Mouse (Mus musculus) erythroblast, embryonic 14.5 days (primary cell): Measurements from ENCODE around the gene Polg2. TPM values are rescaled to one million over a fixed set of nuclear protein-coding genes. Genes with fewer than 3 reads are reported as not detected.
A peak's percentile ranks its signal among the peaks of the same experiment; 100 is the strongest.

Source experiments
- H3K27me3 ChIP-seq: 2 replicates; pipeline ENCODE4 v1.6.1; 2012; ENCODE audit warnings: inconsistent platforms; ENCODE audit not compliant: control insufficient read depth
- H3K36me3 ChIP-seq: 2 replicates; pipeline ENCODE4 v1.6.1; 2012; ENCODE audit warnings: mild to moderate bottlenecking, inconsistent platforms; ENCODE audit not compliant: control insufficient read depth
- H3K4me1 ChIP-seq: 2 replicates; pipeline ENCODE4 v1.6.1; 2012; ENCODE audit warnings: inconsistent platforms; ENCODE audit not compliant: control insufficient read depth
- H3K4me3 ChIP-seq: replicated peaks from 2 replicates; pipeline ENCODE3; 2012; ENCODE audit warnings: moderate library complexity, mild to moderate bottlenecking, inconsistent platforms
- H3K9me3 ChIP-seq: 2 replicates; pipeline ENCODE4 v1.6.1; 2012; ENCODE audit warnings: low read length, inconsistent platforms, mixed read lengths; ENCODE audit not compliant: control insufficient read depth
- GATA1 ChIP-seq: IDR thresholded peaks from 2 replicates; pipeline ENCODE4 v1.6.1; 2012; ENCODE audit warnings: low read length, inconsistent platforms, mixed read lengths
- TAL1 ChIP-seq: IDR thresholded peaks from 3 replicates; pipeline ENCODE4 v1.6.1; 2012; ENCODE audit warnings: low read length, inconsistent platforms, mixed read lengths
- polyA plus RNA-seq: library from polyadenylated mRNA; stranded (reverse); fragments of >175 nt; gene quantifications from 2 replicates; pipeline ENCODE4 v1.2.3, GENCODE M21; 2012

Gene Polg2
- 0.12 and 0.24 TPM in 2 replicates for polyA plus RNA-seq

DNA sequence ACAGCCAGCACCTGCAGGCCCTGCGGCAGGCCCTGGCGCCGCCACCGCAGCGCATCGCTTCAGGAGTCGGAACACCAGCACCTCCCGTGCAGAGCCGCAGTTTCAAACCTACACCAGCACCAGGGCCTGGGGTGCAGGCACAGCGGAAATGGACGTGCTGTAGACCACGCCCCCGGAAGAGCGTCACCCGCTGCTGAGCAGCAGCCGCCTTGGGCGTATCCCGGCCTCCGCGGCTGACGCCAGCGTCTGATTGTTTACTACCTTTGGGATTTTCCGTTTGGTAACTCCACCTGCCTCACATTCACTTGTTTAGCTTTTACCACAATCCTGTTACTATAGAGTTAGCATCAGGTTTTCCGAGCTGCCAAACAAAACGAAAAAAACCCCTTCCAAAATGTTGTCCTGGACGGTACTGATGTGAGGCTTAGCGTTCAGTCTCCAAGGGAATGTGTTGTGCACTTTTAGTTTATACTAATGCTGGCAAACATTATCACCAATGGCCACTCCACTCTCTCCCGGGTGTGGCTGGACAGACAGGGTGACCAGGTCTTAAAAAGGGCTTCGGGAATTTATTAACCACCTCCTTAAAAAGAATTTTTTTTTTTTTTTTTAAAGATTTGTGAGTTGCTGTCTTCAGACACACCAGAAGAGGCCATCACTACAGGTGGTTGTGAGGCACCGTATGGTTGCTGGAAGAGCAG is at the start of gene Polg2:
TSS of gene Polg2 (minus strand) at position 150 of the 701 bp plus-strand sequence.
- Histone ChIP-seq H3K36me3 (peaks cover 81% of the 10 kb centered on the region), H3K4me3 (peak within 1 kb of the TSS; percentile 87), H3K27me3 (no peaks in the 10 kb centered on the region), H3K9me3 (no peaks in the 10 kb centered on the region), H3K4me1 (peaks cover 45% of the 10 kb centered on the region)
- TF ChIP-seq TAL1 = no peak
- no peak for TF ChIP-seq GATA1

DNA sequence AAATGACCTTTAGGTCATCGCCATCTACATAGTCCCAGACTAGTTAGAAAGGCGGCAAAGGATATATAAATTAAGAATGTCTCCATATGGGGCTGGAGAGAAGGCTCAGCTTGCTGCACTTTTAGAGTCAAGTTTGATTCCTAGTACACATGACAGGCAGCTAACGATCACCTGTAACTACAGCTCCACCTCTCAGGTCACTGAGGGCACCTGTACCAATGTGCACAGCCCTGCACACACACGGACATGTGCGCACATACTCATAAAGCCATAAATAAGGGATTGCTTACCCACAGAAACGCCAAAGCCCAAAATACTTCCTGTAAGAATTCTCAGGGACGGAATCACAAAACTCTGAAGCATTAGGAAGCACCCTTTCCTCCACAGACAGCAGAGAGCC is 48.7 kb upstream of the Polg2 start:
- H3K4me1 ChIP-seq = no peaks in the 10 kb centered on the region
- H3K4me3 ChIP-seq = no peak overlapping the region
- H3K36me3 ChIP-seq = peaks cover 50% of the 10 kb centered on the region
- no peaks in the 10 kb centered on the region for H3K27me3 ChIP-seq
- TF ChIP-seq GATA1 = no peak
- TF ChIP-seq TAL1 = no peak
- no peaks in the 10 kb centered on the region for H3K9me3 ChIP-seq

DNA sequence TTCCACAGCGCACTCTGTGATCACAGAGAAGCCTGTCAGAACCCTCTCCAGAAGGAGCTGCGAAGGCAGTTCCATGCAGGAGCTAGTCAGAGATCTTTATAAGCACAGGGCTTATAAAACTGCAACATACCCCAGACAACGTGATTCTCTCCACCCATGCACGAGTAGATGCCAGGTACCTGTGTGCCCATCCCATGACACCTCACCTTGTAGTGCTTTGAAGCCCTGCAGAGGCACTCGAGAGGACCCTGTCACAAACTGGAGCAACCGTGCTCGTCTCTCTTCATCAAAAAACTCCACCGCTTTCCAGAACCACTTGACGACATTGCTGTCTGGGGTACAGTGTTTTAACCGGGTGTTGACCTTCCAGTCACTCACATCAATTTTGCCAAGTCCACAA is 45.1 kb upstream of the Polg2 start:
- Histone ChIP-seq H3K27me3 (no peaks in the 10 kb centered on the region), H3K9me3 (no peaks in the 10 kb centered on the region), H3K4me1 (no peaks in the 10 kb centered on the region), H3K4me3 (no peak overlapping the region), H3K36me3 (peaks cover 64% of the 10 kb centered on the region)
- no peak for TF ChIP-seq TAL1
- TF ChIP-seq GATA1 = no peak

DNA sequence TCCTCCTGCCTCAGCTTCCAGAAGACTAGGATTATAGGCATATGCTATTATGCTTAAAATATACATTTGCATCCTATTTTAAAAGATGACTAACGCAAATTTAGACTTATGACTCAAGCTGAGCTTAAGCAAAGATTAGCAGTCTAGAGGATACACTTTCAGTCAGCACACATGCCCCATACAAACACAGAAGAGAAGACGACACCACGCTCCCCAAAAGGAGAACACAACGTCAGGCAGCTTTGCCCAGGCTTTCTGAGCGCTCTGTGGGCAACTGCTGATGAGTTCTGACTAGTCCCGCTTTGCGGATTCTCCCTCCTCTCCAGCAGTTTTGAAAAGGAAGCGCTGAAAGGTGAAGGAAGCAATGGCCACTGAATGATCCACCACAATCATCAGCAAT is 44.4 kb upstream of the Polg2 start:
- Histone ChIP-seq H3K27me3 (no peaks in the 10 kb centered on the region), H3K36me3 (peaks cover 68% of the 10 kb centered on the region), H3K4me1 (no peaks in the 10 kb centered on the region), H3K4me3 (no peak overlapping the region), H3K9me3 (no peaks in the 10 kb centered on the region)
- TF ChIP-seq TAL1 = no peak
- no peak for TF ChIP-seq GATA1

DNA sequence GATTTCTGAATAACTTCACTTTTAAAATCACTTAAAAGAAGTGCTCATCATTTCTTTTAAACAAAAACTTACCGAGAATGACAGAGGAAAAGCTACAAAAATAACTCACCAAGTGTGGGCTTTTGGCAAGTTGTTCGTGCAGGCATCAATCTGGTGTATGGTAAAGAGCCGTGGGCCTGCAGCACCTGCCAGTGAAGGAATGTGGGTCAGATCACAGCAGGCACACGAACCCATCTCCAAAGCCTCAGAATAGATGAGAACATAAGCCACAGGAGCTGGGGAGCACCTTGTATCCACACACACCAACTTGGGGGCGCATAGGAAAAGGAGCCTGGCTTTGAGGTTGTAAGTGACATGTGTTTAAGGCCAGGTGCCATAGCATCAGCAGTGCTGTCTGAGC is 43.6 kb upstream of the Polg2 start:
- Histone ChIP-seq H3K4me3 (no peak overlapping the region), H3K4me1 (no peaks in the 10 kb centered on the region), H3K9me3 (no peaks in the 10 kb centered on the region), H3K36me3 (peaks cover 70% of the 10 kb centered on the region), H3K27me3 (no peaks in the 10 kb centered on the region)
- TF ChIP-seq GATA1 (no peak), TAL1 (no peak)

DNA sequence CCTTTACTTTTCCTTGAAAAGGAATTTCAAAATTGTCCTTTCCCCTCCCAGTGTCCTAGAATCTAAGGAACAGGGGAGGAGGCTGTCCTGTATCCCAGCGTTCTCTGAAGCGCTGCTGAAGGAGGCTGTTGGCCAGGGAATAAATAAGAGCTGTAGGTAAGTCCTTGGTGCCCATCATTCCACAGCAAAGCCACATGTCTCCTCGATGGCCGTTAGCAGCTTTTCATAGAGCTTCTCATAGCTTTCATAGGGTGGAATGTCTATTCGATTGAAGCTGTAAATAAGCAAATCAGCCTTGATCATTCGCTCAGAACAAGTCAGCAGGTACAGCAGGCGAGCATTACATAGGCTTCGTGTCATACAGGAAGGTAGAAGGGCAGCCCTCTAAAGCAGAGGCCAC is 43.2 kb upstream of the Polg2 start:
- Histone ChIP-seq H3K4me3 (no peak overlapping the region), H3K27me3 (no peaks in the 10 kb centered on the region), H3K36me3 (peaks cover 72% of the 10 kb centered on the region), H3K4me1 (no peaks in the 10 kb centered on the region), H3K9me3 (no peaks in the 10 kb centered on the region)
- TF ChIP-seq GATA1 = no peak
- no peak for TF ChIP-seq TAL1

DNA sequence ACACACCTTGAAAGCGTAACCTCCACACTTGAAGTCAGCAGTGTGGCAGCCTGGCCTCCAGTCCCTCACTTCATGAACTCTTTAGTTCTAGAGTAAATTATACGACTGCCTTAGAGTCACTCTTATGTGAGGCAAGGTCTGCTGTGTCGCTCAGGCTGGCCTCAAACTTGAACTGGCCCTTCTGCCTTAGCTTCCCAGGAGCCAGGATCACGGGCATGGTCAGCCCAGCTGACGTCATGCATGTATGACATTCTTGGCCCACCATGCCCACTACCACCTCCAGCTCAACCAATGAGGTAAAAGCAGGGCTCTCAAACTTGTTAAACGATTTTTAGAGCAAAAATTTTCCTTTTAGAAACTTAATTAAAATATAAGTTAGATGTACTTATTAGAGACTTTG is 42.1 kb upstream of the Polg2 start:
- H3K4me3 ChIP-seq = no peak overlapping the region
- H3K9me3 ChIP-seq = no peaks in the 10 kb centered on the region
- TF ChIP-seq GATA1 = no peak
- no peak for TF ChIP-seq TAL1
- no peaks in the 10 kb centered on the region for H3K4me1 ChIP-seq
- peaks cover 77% of the 10 kb centered on the region for H3K36me3 ChIP-seq
- no peaks in the 10 kb centered on the region for H3K27me3 ChIP-seq

DNA sequence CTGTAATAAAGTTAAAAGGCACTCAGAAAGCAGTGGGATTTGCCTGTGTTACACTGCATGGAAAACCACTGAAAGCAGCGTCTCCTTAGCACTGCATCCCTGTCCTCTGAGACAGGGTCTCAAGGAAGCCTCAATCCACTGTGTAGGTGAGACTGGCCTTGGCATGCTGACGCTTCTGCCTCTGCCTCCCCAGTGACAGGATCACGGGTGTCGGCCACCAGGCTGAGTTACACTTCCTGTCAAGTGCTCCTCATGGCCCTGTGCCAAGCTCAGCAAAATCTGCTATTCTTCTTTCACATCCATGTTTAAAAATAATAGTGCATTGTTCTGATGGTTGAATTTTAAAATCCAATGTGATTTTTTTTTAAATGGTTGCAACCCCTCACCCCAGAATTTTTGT is 41.6 kb upstream of the Polg2 start:
- Histone ChIP-seq H3K4me3 (no peak overlapping the region), H3K9me3 (no peaks in the 10 kb centered on the region), H3K27me3 (no peaks in the 10 kb centered on the region), H3K4me1 (no peaks in the 10 kb centered on the region), H3K36me3 (peaks cover 78% of the 10 kb centered on the region)
- TF ChIP-seq TAL1 = no peak
- TF ChIP-seq GATA1 = no peak

DNA sequence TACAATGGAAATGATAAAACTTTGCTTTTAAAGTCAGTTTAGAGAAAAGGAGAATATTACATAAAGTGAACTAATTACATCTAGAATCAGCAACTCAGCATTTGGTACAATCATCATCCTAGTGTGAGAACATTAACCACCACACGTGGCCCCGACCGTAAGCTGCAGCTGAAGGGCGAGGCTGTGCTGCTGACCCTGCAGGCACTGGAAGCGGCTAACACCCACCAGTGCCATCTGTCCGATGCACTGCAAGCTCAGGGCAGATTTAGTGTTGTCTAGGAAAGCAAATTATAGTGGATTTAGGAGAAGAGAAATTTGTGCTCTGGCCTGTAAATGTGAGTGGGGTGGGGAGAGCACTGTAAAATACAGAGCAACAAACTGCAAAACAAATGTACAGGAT is 40.9 kb upstream of the Polg2 start:
- Histone ChIP-seq H3K36me3 (peaks cover 85% of the 10 kb centered on the region), H3K27me3 (no peaks in the 10 kb centered on the region), H3K4me1 (no peaks in the 10 kb centered on the region), H3K4me3 (no peak overlapping the region), H3K9me3 (no peaks in the 10 kb centered on the region)
- TF ChIP-seq GATA1 (no peak), TAL1 (no peak)

DNA sequence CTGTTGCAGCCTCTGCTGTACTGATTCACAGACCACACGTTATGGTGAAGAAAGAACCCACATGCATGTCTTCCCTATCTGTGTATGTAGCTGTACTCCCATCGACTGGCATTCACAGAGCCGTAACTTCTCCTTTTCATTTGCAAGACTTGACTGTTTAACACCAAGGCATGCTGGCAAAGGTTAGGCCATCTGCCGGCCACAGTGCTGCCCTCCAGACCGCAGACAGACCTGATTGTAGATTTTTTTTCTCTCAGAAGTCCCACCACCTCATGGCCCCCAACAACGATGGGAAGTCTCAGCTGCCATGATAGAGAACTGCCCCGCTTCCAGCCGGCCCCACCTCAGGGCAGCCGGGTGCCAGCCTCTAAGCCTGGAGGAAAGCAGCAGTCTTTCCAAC is 40.3 kb upstream of the Polg2 start:
- H3K4me3 ChIP-seq = no peak overlapping the region
- no peaks in the 10 kb centered on the region for H3K27me3 ChIP-seq
- peaks cover 90% of the 10 kb centered on the region for H3K36me3 ChIP-seq
- no peaks in the 10 kb centered on the region for H3K9me3 ChIP-seq
- TF ChIP-seq GATA1 (no peak), TAL1 (no peak)
- no peaks in the 10 kb centered on the region for H3K4me1 ChIP-seq
